Mouse (Mus musculus): ENCODE data around the gene Plin1.
A peak's percentile ranks its signal among the peaks of the same experiment; 100 is the strongest.

Plin1 gene

GRCm38 (mm10) chr7:79736511-79736910, 3.8 kb upstream of the Plin1 start:
- DNase-seq (ENCODE audit: low spot score), result no peak

- no peak for DNase-seq (ENCODE audit: low spot score)
Measured at GRCm38 (mm10) chr7:79734563-79734962, 1.9 kb upstream of the Plin1 start.

DNA sequence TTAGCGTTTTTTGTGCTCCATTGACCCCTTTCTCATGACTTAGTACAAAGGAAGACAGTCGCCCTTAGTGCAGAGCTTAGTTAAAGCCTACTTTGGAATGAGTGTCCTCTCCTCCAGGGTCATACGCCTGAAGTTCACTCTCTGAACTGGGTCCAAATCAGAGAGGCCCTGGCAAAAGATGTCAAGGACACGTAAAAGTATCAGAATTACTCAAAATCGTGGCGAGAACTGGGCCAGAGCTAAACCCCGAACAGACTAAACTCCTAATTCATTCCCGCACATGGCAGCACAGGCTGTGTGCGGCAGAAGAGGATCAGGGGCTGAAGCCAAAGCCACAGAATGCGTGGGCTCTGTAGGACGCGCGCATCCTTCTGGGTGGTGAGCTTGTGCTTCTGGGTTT, 1.3 kb downstream of the Plin1 start:
- DNase-seq (ENCODE audit: low spot score), result no peak

- DNase-seq (ENCODE audit: low spot score), result no peak
Measured at GRCm38 (mm10) chr7:79729743-79730370, 2.8 kb downstream of the Plin1 start.

DNA sequence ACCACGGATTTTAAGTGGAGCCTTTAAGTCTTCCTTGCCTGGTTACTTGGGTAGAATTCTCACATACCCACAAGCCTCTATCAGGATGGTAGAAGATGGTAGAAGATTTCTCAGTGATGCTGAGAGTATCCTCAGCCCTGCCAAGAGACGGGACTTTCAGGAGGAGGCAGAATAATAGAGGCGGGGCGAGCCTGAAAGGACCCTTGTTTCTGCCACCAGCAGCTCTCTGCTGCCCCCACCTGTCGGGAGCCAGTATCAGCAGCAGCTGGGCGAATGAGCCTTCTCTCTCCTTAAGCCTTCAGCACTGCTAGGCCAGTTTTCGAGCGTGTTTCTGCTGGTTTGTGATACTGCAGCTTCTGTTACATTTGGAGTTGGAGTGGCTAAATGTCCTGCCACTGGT, 3.5 kb downstream of the Plin1 start:
- DNase-seq (ENCODE audit: low spot score), result peak; percentile 49

- DNase-seq (ENCODE audit: low spot score), result peak; percentile 46
Measured at GRCm38 (mm10) chr7:79728219-79728618, 4.5 kb downstream of the Plin1 start.

GRCm38 (mm10) chr7:79727091-79727490, 5.6 kb downstream of the Plin1 start:
- peak; percentile 20 for DNase-seq (ENCODE audit: low spot score)

DNA sequence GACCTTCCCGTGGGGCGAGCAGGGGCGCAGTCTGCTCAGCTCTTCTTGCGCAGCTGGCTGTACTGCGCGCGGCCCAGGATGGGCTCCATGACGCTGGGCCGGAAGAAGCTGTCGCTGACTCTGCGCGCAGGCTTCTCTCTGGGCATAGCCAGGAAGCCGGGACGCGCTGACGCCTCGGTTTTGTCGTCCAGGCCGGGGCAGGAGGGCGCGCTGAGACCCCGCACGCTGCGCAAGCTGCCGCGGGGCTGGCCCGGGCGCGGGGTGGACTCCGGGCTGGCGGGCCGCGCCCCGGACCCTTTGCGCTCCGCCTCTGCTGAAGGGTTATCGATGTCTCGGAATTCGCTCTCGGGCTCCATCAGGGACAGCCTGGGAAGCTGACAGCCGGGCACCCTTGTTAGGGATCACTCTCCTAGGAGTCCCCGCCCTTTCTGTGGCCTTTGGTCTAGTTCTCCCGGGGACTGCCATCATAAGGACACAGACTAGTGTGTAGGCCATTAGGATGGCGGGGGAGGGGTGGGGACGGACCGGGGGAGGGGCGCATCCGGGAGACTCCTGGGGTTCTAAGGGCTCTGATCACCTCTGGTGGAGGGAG, 11.2 kb downstream of the Plin1 start:
- peak; percentile 54 for DNase-seq (ENCODE audit: low spot score)

DNA sequence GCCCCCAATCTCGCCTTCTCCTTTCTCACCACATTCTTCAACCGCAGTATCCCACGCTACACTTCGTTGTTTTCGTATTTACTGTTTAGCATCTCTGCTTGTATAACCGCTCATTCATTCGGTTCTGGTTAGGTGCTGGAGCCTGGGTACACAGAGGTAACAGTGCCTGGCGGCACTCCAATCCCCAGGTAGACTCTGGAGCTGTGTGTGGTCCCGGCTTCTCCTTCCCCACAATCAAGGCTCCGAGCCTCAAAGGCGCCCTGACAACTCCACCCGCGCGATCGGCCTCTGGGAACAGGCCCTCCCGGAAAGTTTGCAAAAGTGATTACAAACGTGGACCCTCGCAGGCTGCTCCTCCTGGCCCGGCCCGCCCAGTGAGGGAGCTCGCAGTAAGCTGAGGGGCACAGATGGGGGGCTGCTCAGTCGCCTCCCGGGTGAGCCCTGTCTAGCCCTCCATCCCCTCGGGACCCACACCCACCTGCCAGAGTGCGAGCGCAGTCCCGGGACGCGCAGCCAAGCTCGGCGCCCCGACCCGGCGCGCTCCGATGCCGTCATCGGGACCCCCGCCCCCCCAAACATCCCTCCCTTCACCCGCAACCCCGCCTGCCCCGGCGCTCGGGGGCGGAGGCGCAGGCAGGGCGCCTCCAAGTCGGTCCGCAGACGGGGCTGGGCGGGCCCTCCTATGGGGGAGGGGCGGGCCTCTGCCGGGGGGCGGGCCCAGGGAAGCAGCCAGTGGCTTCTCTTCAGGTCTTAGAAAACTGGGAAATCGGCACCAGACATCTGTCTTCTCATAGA, 17.3 kb downstream of the Plin1 start, which contains the start of gene Kif7:
Gene Kif7, minus strand, starts transcription at position 534 of the 795 bp plus-strand sequence.
- DNase-seq (ENCODE audit: low spot score), result peak; percentile 86

DNA sequence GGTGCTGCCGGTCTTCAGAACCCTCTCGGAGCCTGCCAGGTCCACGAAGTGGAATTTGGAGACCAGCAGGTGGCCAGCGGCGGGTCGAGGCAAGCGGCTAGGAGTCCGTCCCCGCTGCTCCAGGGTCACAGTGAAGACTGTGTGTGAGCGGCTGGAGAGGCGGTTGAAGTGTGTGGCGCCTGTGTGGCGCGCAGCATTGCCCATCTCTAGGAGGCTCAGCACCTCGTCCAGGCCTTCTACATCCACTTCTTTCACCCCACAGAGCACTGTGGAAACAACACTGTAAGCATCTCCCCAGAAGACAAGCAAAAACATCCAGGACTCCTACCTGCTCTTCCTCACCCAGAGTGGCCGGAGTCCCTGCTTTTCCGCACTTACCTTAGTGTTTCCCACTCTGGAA, 21.9 kb downstream of the Plin1 start:
- no peak for DNase-seq (ENCODE audit: low spot score)

DNA sequence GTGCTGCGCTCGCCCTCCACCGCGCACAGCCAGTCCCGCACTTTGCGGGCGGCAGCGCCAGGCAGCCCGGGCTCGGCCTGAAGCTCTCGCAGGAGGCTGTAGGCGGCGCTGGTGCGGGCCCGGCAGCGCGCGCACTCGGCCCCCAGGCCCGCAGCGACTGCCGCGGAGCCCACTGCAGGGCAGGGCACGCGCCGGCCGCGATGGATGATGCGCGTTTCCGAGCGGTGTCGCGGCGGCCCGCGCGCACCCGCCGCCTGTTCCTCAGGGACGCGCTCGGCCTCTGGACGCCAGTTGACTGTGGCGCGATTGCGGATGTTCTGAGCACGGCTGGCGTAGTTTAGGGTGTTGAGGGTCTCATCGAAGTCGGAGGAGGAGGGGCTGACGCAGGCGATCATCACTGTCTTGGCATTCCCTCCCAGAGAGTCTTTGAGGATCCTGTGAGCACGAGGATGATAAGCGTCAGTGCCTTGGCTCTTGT, 22.5 kb downstream of the Plin1 start:
- peak; percentile 12 for DNase-seq (ENCODE audit: low spot score)

- no peak for DNase-seq (ENCODE audit: low spot score)
Measured at GRCm38 (mm10) chr7:79705210-79705609, 27.5 kb downstream of the Plin1 start.

- DNase-seq (ENCODE audit: low spot score), result no peak
Measured at GRCm38 (mm10) chr7:79702755-79703154, 29.9 kb downstream of the Plin1 start.

- no peak for DNase-seq (ENCODE audit: low spot score)
Measured at GRCm38 (mm10) chr7:79696495-79696894, 36.2 kb downstream of the Plin1 start.

GRCm38 (mm10) chr7:79680231-79680630, 52.5 kb downstream of the Plin1 start:
- no peak for DNase-seq (ENCODE audit: low spot score)

- no peak for DNase-seq (ENCODE audit: low spot score)
Measured at GRCm38 (mm10) chr7:79679186-79679585, 53.5 kb downstream of the Plin1 start.

GRCm38 (mm10) chr7:79670900-79671604, 61.7 kb downstream of the Plin1 start:
- DNase-seq (ENCODE audit: low spot score), result no peak
